Mouse (Mus musculus): ENCODE results near the gene Pdha2. TPM values are rescaled to one million over a fixed set of nuclear protein-coding genes. Genes with fewer than 3 reads are reported as not detected.

Gene Pdha2
- total RNA-seq (2015; ENCODE audit: low replicate concordance) (not detected in 2 replicates), total RNA-seq (2017; ENCODE audit: low replicate concordance) (not detected in 2 replicates)

DNA sequence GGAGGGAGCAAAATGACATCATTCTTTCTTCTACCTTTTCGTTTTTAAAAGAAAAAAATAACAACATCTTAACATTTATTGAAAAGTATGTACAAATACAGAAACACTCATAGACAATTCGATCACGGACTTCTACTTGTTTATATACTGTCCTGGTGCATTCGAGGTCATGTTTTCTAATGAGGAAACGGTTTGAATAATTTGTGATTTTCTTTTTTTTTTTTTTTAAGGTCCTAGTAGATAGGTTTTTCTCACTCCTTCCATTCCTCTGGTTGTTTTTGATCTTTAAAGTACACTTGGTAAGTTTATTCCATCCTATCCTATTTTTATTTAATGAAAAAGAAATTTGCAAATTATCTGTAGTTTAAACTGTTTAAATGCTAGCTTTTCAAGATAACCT is at the start of gene Pdha2:
Gene Pdha2 (minus strand): TSS at position 101 of the 400 bp plus-strand sequence.
- ATAC-seq (replicated peaks; ENCODE audit: low FRiP score, poor library complexity, severe bottlenecking): no peak

GRCm38 (mm10) chr3:141260518-141260917 is 48.4 kb upstream of the Pdha2 start:
- no peak for ATAC-seq (replicated peaks; ENCODE audit: low FRiP score, poor library complexity, severe bottlenecking)

GRCm38 (mm10) chr3:141251440-141251839 is 39.3 kb upstream of the Pdha2 start:
- no peak for ATAC-seq (replicated peaks; ENCODE audit: low FRiP score, poor library complexity, severe bottlenecking)

- no peak for ATAC-seq (replicated peaks; ENCODE audit: low FRiP score, poor library complexity, severe bottlenecking)
Observed at GRCm38 (mm10) chr3:141244725-141245298, 32.7 kb upstream of the Pdha2 start.

DNA sequence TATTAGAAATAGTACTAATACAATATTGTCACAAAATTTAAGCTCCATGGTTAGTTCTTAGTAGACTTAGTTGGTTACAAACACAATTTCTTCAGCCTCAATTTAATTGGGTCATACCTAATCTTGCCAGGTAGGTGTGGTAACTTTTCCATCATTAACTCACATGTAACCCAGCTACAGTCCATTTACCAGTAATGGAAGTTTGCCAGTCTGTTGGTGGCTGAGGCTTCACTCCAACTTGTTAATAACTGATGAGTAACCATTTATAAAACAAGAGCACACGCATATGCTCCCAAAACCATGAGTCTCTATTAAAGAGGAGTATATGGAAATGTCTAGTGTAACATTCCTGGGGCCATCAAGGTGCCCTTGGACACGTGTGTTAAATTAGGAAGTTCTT is 25.9 kb upstream of the Pdha2 start:
- ATAC-seq (replicated peaks; ENCODE audit: low FRiP score, poor library complexity, severe bottlenecking): no peak

- no peak for ATAC-seq (replicated peaks; ENCODE audit: low FRiP score, poor library complexity, severe bottlenecking)
Observed at GRCm38 (mm10) chr3:141229148-141229547, 17.0 kb upstream of the Pdha2 start.

GRCm38 (mm10) chr3:141222339-141222738 is 10.2 kb upstream of the Pdha2 start:
- no peak for ATAC-seq (replicated peaks; ENCODE audit: low FRiP score, poor library complexity, severe bottlenecking)

DNA sequence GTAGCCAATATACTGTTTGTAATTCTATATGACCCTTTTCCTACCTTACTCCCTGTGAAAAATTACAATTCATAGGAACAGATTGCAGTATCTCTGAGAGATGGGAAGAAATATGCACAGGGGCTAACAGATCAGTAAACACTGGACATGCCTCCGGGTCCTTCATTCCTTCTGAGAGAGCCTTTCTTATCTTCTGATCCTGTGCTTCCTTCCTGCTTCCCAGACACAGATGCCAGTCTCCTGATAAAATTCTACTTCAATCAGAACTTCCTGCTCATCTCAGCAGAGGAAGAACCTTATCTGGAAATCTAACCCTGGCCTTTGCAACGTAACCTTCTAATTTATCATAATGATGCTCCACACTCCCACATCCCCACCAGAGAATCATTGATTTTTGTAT is 6.4 kb upstream of the Pdha2 start:
- ATAC-seq (replicated peaks; ENCODE audit: low FRiP score, poor library complexity, severe bottlenecking): no peak

DNA sequence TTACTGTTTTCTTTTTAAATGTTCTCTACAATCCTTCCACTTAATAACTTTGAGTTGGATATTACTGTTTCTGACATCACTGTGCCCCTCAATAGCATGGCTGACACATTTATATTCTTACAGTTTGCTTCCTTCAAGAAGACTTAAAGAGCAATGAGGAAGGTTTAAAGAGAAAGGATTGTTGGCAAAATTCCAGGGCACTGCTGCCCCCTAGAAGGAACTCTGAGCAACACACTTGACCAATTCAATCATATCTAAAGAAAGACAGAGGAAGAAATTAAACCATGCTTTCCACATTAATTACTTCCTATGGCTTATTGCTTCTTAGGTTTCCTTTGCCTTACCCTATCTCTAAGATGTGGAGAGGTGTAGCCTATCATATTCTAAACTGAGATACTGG is 4.8 kb upstream of the Pdha2 start:
- ATAC-seq (replicated peaks; ENCODE audit: low FRiP score, poor library complexity, severe bottlenecking): no peak

DNA sequence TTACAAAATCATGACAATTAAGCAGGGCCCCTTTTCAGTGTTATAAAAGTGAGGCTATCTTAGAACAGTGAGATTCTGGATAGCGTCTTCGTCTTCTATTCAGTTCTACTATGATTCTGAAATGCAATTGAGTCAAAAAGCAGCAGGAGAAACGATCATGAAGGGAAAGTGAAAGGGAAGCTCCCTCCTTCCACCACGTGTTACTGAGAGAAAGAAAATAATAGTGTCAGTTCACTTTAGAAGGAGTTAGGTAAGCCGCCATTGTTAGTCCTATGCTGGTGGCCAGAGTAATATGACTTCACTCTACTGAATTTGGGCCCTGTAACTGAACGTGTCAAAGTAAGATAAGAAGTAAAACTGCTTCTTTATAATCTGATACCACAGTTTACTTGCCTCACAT is 4.1 kb upstream of the Pdha2 start:
- no peak for ATAC-seq (replicated peaks; ENCODE audit: low FRiP score, poor library complexity, severe bottlenecking)

- no peak for ATAC-seq (replicated peaks; ENCODE audit: low FRiP score, poor library complexity, severe bottlenecking)
Observed at GRCm38 (mm10) chr3:141214789-141215188, 2.6 kb upstream of the Pdha2 start.

GRCm38 (mm10) chr3:141214197-141214596 is 2.0 kb upstream of the Pdha2 start:
- ATAC-seq (replicated peaks; ENCODE audit: low FRiP score, poor library complexity, severe bottlenecking): no peak

DNA sequence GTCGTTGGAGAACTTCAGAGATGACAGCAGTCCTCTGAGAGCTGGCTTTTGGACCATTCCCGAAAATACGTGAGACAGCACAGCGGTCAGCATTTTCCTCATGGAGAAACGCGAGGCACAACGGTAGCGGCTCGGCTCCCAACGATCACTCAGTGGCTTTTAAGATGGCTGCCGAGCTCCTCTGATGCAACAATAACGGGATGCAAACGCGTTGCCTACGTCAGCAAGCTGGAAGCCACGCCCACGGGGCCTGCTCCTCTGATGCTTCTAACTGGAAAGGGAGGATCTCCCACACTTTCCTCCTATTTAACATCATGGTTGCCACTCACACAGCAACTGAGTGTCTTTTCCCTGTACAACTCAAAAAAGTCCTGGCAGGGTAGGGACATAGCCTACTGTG is 511 bp downstream of the Pdha2 start:
- ATAC-seq (replicated peaks; ENCODE audit: low FRiP score, poor library complexity, severe bottlenecking): no peak

- ATAC-seq (replicated peaks; ENCODE audit: low FRiP score, poor library complexity, severe bottlenecking): no peak
Observed at GRCm38 (mm10) chr3:141201766-141202165, 10.4 kb downstream of the Pdha2 start.

DNA sequence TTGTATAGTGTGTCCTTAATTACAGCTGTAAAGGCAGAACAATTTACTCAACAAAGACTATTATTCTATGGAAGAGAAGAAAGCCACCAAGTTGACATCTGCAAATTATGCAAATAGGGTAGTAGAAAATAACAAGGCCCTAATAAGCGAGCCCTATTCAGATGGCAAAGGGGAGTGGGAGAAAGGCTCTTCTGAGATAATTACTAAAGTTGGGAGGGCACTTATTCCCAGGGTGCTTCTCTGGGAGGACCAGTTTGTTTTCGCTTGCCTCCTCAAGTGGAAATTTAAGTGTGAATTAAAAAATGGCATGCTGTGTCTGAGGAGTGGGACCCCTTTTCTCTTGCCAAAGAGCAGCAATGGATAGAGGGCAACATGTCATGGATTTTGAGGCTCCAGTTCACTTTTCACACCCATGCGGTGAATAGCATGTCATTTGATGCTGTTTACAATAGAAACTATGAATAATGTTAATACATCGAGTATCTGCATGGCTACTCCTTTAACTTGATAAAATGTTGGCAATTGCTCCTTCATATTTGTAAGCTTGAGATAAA is 14.8 kb downstream of the Pdha2 start:
- ATAC-seq (replicated peaks; ENCODE audit: low FRiP score, poor library complexity, severe bottlenecking): no peak

DNA sequence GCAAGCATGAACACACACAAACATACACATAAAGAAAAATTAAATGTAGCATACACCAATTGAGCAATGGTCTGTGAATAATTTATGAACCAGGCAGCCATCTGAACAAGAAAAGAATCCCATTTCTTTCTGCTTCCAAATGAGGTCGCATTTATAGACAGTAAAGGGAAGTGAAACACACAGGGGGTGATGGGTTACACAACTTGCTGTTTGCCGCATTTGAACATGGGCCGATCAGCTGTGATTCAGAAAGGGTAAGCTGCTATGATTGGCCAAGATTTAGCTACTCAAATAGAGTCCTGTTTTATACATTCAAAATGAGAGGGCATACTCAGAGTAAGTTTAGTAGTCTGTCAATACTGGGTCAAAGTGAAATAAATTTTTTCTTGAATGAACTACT is 20.5 kb downstream of the Pdha2 start:
- no peak for ATAC-seq (replicated peaks; ENCODE audit: low FRiP score, poor library complexity, severe bottlenecking)

- ATAC-seq (replicated peaks; ENCODE audit: low FRiP score, poor library complexity, severe bottlenecking): no peak
Observed at GRCm38 (mm10) chr3:141190429-141190828, 21.7 kb downstream of the Pdha2 start.

GRCm38 (mm10) chr3:141160986-141161385 is 51.2 kb downstream of the Pdha2 start:
- ATAC-seq (replicated peaks; ENCODE audit: low FRiP score, poor library complexity, severe bottlenecking): no peak

All from erythroblast, adult 5-6 weeks (primary cell).